Mouse (Mus musculus): ENCODE data around the gene Usp24. TPM values are rescaled to one million over a fixed set of nuclear protein-coding genes. Genes with fewer than 3 reads are reported as not detected.

The Usp24 gene
- polyA plus RNA-seq, 1 experiment from 2014 or later = 9.4 TPM

DNA sequence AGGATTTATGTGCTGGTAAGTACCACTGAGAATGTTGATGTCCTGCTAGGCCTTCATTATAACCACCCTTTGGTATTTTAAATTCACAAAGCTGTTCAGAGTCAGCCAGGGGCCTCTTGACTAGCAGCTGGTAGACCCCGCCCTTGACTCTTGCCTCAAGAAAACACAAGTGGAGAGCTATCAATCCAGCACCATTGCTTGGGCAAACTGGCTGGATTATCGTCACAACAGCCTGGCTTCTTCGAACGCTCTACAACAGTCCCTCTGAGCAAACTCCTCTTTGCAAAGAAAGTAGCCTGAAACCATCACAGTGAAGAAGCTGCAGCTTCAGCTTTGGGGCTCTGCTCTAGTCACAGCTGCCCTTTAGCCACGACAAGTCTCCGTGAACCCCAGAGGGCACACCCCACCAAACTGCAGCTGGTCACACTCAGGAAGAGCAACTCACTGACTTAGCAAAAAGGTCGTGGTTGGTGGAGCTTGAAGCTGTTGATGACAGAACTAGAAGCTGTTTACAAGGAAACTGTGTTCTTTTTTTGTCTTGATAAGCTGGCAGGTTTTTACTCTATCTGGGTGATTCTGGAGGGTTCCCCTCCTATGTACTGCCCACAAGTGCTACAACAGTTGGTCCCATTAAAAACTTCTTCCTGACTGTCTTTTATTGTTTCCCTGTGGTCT, 19.5 kb upstream of the Usp24 start:
- H3K9ac ChIP-seq = no peak overlapping the region

DNA sequence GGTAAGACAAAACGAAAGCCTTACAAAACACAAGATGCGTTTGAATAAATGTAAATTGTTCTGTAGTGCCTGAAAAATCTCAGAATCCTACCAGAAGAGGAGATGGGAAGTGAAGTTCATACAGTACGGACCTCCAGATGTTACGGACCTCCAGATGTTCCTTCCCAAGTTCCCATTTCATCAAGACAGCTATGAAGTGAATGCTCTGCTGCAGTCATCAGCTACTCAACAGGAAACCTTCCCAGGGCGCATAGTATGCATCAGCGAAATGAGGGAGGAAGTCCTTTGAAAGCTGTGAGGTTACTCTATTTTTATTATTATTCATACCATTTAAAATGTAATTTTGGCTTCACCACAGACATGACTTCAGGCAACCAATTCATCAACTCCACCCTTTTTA, 14.7 kb upstream of the Usp24 start:
- H3K4me3 ChIP-seq = no peak overlapping the region
- no peak overlapping the region for H3K27ac ChIP-seq
- no peaks in the 10 kb centered on the region for H3K9me3 ChIP-seq
- H3K27me3 ChIP-seq = no peaks in the 10 kb centered on the region
- H3K9ac ChIP-seq = no peak overlapping the region
- no peak overlapping the region for H3K4me2 ChIP-seq (replicated peaks)
- 66% methylated on average over 6 of the region's 6 CpGs for WGBS
- H3K36me3 ChIP-seq = no peaks in the 10 kb centered on the region
- ATAC-seq (ENCODE audit: low FRiP score, low read depth) = no peak
- H3K4me1 ChIP-seq = peaks cover 6% of the 10 kb centered on the region; the same call in 1 of the 2 replicates

More for the DNA sequence above, 19.5 kb upstream of the Usp24 start:
- no peaks in the 10 kb centered on the region for H3K36me3 ChIP-seq
- H3K9me3 ChIP-seq = no peaks in the 10 kb centered on the region
- H3K4me1 ChIP-seq = peaks cover 13% of the 10 kb centered on the region; the same call in 1 of the 2 replicates
- ATAC-seq (ENCODE audit: low FRiP score, low read depth) = no peak
- 89% methylated on average over 7 of the region's 7 CpGs for whole genome bisulfite sequencing
- no peak overlapping the region for H3K27ac ChIP-seq
- no peak overlapping the region for H3K4me2 ChIP-seq (replicated peaks)
- no peaks in the 10 kb centered on the region for H3K27me3 ChIP-seq
- no peak overlapping the region for H3K4me3 ChIP-seq

DNA sequence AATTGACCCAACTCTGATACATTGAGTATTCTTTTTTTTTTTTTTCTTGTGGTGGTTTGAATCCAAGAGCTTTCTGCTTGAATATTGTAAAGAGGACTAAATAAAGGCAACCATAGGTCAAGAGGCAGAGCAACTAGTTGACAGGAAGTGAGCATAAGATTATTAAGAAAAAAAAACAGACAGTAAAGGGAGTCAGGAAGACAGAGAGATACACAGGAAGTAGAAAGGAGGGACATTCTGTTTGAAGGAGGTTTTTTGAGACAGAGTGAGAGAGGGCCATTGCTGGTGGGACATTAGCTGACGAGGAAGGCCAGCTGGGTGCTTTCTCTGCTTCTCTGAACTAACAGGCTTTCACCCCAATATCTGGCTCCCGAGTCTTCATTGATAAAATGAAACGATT, 7.9 kb upstream of the Usp24 start:
- no peak overlapping the region for H3K4me2 ChIP-seq (replicated peaks)
- H3K27ac ChIP-seq = no peak overlapping the region
- H3K9ac ChIP-seq = no peak overlapping the region
- no peaks in the 10 kb centered on the region for H3K27me3 ChIP-seq
- H3K9me3 ChIP-seq = no peaks in the 10 kb centered on the region
- H3K36me3 ChIP-seq = no peaks in the 10 kb centered on the region
- 93% methylated on average over 3 of the region's 3 CpGs for WGBS
- no peak for ATAC-seq (ENCODE audit: low FRiP score, low read depth)
- no peak overlapping the region for H3K4me3 ChIP-seq
- no peaks in the 10 kb centered on the region for H3K4me1 ChIP-seq

DNA sequence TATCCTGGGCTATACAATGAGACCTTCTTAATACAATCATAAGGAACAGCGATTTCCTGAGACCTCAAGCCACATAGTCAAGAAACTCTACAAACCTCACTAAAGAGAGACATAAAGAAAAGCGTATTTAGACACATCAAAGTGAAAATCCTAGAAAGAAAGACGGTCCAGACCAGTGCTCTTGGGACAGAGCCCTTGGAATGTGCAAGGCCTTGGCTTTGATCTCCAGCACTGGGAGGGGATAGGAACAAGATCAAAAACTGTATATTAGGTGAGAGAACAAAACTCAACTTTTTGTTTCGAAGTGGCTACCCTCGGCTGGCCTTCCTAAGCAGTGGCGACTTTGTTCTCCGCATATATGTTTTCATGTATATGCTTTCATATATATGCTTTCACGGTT, 3.4 kb upstream of the Usp24 start:
- H3K9ac ChIP-seq = no peak overlapping the region
- no peaks in the 10 kb centered on the region for H3K9me3 ChIP-seq
- peaks cover 12% of the 10 kb centered on the region for H3K4me1 ChIP-seq
- H3K36me3 ChIP-seq = no peaks in the 10 kb centered on the region
- 61% methylated on average over 8 of the region's 8 CpGs for WGBS
- ATAC-seq (ENCODE audit: low FRiP score, low read depth) = no peak
- no peak overlapping the region for H3K4me2 ChIP-seq (replicated peaks)
- no peaks in the 10 kb centered on the region for H3K27me3 ChIP-seq
- H3K4me3 ChIP-seq = no peak overlapping the region
- no peak overlapping the region for H3K27ac ChIP-seq

DNA sequence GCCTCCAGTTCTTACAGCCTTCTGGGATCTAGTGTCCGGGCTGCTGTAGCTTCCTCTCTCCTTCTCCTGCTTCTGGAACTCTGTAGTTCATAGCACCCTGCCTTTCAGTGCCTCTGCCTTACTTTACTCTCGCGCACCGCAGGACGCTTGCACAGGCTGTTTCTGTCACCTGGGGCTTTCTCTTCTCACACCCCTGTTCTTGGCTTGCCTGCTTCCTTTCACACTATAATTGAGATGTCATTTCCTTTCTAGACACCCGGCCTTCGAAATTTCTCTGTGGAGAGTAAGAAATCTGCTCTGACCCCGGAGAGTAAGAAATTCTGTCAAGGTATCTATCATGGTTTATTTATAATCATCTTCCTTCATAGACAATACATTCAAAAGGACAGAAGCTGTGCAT, 2.9 kb upstream of the Usp24 start:
- no peaks in the 10 kb centered on the region for H3K27me3 ChIP-seq
- no peak overlapping the region for H3K4me3 ChIP-seq
- H3K27ac ChIP-seq = no peak overlapping the region
- no peak overlapping the region for H3K9ac ChIP-seq
- ATAC-seq (ENCODE audit: low FRiP score, low read depth) = no peak
- WGBS = 90% methylated on average over 8 of the region's 8 CpGs
- H3K9me3 ChIP-seq = no peaks in the 10 kb centered on the region
- H3K4me1 ChIP-seq = peaks cover 16% of the 10 kb centered on the region
- H3K4me2 ChIP-seq (replicated peaks) = no peak overlapping the region
- no peaks in the 10 kb centered on the region for H3K36me3 ChIP-seq

DNA sequence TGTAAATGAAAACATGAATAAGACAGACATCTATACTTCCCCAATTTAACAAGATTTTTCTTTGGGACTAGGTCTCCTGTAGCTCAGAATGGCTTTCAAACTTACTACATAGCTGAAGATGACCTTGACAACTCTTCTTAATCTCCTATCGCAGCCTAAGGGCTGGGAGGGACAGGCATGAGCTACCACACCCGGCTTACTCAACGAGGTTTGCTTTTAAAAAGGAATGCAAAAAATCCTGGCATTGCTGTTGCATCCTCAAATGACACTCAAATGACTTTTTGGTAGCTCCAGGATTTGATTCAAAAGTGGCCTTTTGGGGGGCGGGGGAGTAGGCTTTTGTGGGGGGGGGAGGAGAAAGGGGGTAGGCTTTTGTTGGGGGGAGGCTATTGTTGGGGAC, 2.1 kb upstream of the Usp24 start:
- no peaks in the 10 kb centered on the region for H3K9me3 ChIP-seq
- 57% methylated on average over 4 of the region's 4 CpGs for WGBS
- H3K4me2 ChIP-seq (replicated peaks) = no peak overlapping the region
- H3K9ac ChIP-seq = no peak overlapping the region
- no peaks in the 10 kb centered on the region for H3K27me3 ChIP-seq
- H3K36me3 ChIP-seq = no peaks in the 10 kb centered on the region
- no peak for ATAC-seq (ENCODE audit: low FRiP score, low read depth)
- no peak overlapping the region for H3K4me3 ChIP-seq
- H3K4me1 ChIP-seq = peaks cover 24% of the 10 kb centered on the region
- H3K27ac ChIP-seq = no peak overlapping the region

DNA sequence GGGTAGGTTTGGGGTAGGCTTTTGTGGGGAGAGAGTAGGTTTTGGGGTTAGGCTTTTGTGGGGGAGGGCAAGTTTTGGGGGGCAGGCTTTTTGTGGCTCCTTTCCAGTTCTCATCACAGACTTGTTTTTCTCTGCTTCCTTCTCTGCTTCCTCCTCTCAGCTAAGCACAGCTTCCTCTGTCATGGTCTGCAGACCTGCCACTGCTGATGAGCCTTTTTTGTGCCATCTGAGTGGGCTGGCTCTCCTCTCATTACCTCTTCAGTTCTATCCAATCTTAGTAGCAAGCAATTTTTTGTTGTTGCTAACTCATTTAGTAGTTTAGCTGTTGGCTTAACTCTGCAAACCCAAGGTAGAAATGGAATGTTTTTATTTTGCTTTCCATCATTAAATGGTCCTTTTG, 1.7 kb upstream of the Usp24 start:
- Histone ChIP-seq H3K4me1 (peaks cover 28% of the 10 kb centered on the region), H3K9ac (no peak overlapping the region), H3K27me3 (no peaks in the 10 kb centered on the region), H3K4me2 (replicated peaks) (no peak overlapping the region), H3K9me3 (no peaks in the 10 kb centered on the region), H3K4me3 (no peak overlapping the region), H3K27ac (no peak overlapping the region), H3K36me3 (no peaks in the 10 kb centered on the region)
- ATAC-seq (ENCODE audit: low FRiP score, low read depth) = no peak

DNA sequence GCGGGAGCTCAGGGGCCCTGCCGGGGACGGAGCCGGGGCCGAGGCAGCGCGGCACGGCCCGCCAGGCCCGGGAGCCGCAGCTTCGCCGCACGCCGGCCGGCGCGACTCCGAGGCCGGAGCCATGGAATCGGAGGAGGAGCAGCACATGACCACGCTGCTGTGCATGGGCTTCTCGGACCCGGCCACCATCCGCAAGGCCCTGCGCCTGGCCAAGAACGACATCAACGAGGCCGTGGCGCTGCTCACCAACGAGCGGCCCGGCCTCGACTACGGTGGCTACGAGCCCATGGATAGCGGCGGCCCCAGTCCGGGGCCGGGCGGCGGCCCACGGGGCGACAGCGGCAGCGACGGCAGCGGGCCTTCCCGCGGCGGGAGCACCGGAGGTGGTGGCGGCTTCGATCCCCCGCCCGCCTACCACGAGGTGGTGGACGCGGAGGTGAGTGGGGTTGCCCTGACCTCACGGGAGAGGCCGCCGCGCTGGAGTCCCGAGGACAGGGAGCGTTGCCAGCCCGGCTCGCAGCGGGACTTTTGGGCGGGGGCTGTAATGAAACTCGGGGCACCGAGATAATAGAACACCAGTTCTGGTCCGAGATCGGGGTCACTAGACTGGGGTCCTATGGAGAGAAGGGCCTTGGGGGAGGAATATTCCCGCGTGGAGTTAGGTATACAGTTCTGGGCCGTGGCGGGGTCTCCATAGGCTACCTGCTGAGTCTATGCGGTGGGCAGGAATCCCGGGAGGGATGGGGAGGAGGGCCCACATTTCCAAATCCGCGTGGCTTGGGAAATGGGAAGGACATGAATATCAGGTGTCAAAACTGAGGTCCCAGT, 552 bp downstream of the Usp24 start:
- peak; percentile 68 for ATAC-seq (ENCODE audit: low FRiP score, low read depth)
- Histone ChIP-seq H3K4me3 (peak overlapping the region; percentile 95), H3K36me3 (no peaks in the 10 kb centered on the region), H3K4me1 (peaks cover 46% of the 10 kb centered on the region), H3K4me2 (replicated peaks) (peak overlapping the region; percentile 92), H3K9me3 (no peaks in the 10 kb centered on the region), H3K27me3 (no peaks in the 10 kb centered on the region), H3K27ac (peak overlapping the region; percentile 91), H3K9ac (peak overlapping the region; percentile 94)
- WGBS = under 1% methylated on average over 81 of the region's 81 CpGs

DNA sequence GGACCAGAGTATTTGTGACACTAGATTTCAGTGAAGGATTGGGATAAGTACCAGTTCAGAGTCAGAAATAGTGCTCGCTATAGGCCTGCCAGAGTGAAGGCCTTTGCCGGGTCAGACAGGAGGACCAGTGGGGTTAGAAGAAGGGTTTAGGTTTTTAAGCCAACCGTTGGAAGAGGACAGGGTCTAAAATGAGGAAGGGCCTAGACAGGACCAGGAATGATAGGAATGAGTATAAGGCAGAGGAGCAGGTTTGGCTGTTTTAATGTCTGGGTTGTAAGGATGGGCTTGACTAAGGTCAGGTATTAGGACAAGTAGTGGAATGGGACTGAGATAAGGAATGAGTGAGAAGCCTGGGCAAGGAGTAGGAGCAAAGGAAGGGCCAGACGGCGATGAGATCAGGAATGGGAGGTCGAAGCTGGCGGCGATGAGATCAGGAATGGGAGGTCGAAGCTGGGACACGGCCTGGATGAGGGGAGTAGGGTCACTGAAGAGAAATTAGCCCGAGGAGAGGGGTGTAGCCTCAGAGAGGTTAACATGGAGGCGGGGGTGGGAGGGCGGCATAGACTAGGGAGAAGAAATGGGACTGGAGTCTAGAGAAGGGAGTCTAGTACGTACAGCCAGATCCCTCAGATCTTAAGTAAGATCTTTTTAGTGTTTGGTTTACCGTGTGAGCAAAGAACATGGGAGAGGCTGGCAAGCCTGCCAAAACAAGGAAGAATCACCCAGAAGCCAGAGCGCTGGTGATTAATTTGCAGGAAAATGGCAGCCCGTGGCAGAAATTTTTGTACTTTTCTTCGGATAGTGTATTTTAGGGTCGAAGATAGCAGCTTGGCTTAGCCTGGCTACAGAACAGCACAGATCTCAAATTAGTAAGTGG, 1.4 kb downstream of the Usp24 start:
- H3K4me2 ChIP-seq (replicated peaks) = peak overlapping the region; percentile 92
- 0 out of 2 replicates have a peak, but pooled peaks have one; percentile 4 for ATAC-seq (ENCODE audit: low FRiP score, low read depth)
- H3K4me1 ChIP-seq = peaks cover 46% of the 10 kb centered on the region
- H3K27me3 ChIP-seq = no peaks in the 10 kb centered on the region
- peak overlapping the region; percentile 94 for H3K9ac ChIP-seq
- no peaks in the 10 kb centered on the region for H3K9me3 ChIP-seq
- peak overlapping the region; percentile 91; the same call in 1 of the 2 replicates for H3K27ac ChIP-seq
- peak overlapping the region; percentile 95 for H3K4me3 ChIP-seq
- 19% methylated on average over 19 of the region's 19 CpGs for WGBS
- H3K36me3 ChIP-seq = no peaks in the 10 kb centered on the region

DNA sequence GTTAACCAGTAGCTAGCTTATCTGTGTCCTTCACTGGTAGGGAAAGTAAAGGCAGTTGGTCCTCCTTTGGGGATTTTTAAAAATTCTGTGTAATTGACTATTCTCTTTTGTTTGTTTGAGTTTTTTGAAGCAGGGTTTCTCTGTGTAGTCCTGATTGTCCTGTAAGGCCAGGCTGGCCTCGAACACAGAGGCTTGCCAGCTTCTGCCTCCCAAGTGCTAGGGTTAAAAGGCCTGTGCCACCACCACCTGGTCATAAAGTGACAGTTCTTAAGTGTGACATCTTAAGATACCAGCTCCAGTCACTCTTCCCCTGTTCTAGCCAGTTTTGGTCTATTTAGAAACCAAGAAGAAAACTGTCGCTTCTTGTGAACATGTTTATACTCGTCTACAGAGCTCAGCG, 2.2 kb downstream of the Usp24 start:
- Histone ChIP-seq H3K4me3 (peak overlapping the region; percentile 95), H3K9me3 (no peaks in the 10 kb centered on the region), H3K4me1 (peaks cover 46% of the 10 kb centered on the region), H3K4me2 (replicated peaks) (peak overlapping the region; percentile 92), H3K27me3 (no peaks in the 10 kb centered on the region), H3K36me3 (no peaks in the 10 kb centered on the region), H3K9ac (peak overlapping the region; percentile 94; the same call in 1 of the 2 replicates), H3K27ac (no peak overlapping the region)
- ATAC-seq (ENCODE audit: low FRiP score, low read depth) = no peak
- WGBS = 77% methylated on average over 4 of the region's 4 CpGs

DNA sequence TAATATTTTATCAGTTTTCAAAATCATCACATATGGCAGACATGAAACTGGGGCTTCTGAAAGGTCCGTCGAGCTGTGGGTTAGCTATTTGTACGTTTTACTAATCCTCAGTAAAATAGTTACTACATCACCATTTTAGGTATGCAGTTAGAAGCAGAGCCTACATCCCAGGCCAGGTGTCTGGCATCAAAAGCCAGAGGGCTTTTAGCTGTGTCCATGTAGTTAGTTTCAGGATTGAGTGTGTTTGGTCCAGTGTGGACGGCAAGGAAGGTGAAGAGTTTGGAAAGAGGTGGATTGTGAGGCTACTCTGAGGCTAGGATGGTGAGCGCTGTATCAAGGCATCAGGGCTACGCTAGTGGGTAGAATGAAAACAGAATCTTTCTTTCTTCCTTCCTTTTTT, 3.0 kb downstream of the Usp24 start:
- Histone ChIP-seq H3K9ac (no peak overlapping the region), H3K4me1 (peaks cover 46% of the 10 kb centered on the region), H3K9me3 (no peaks in the 10 kb centered on the region), H3K27me3 (no peaks in the 10 kb centered on the region), H3K4me3 (no peak overlapping the region), H3K27ac (no peak overlapping the region), H3K36me3 (no peaks in the 10 kb centered on the region), H3K4me2 (replicated peaks) (peak overlapping the region; percentile 92; the same call in 1 of the 2 replicates)
- 69% methylated on average over 6 of the region's 6 CpGs for WGBS
- no peak for ATAC-seq (ENCODE audit: low FRiP score, low read depth)

DNA sequence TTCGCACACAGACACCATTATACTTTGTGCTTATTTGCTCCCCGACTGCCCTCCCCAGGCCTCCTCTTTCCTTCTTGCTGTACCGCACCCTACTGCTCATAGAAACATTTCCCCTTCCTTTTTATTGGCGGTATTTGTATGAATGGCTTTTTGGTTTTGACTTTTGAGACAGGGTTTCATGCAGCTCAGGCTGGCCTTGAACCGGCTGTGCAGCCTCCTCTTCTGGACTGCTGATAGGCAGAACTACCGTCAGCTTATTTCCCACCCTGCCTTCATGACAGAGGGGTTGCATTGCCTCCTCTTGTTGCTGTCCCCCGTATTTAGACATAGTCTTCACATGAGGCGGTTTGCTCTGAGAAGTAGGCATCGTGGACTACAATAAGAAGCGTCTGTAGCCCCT, 6.8 kb downstream of the Usp24 start:
- Histone ChIP-seq H3K27me3 (no peaks in the 10 kb centered on the region), H3K4me2 (replicated peaks) (no peak overlapping the region), H3K27ac (peak overlapping the region; percentile 10; the same call in 1 of the 2 replicates), H3K4me1 (peaks cover 32% of the 10 kb centered on the region), H3K36me3 (no peaks in the 10 kb centered on the region), H3K9me3 (no peaks in the 10 kb centered on the region), H3K4me3 (no peak overlapping the region), H3K9ac (no peak overlapping the region)
- WGBS = 89% methylated on average over 10 of the region's 10 CpGs
- no peak for ATAC-seq (ENCODE audit: low FRiP score, low read depth)

Measured in limb, embryonic 13.5 days (tissue).